Mouse (Mus musculus) thymus, postnatal 10 days (tissue): ENCODE data around the gene C2cd4b.
A peak's percentile ranks its signal among the peaks of the same experiment; 100 is the strongest.
"Not testable (repeated sequence)": the region's sequence is repeated elsewhere in the genome, so short reads cannot be mapped to it uniquely, and the experiment has no call there.

ENCODE experiments used
- DNase-seq, 2 experiments: peaks; one replicate each; pipeline ENCODE4 v3.0.0; 2021; ENCODE audit warnings: low spot score in 2 of 2

C2cd4b gene

DNA sequence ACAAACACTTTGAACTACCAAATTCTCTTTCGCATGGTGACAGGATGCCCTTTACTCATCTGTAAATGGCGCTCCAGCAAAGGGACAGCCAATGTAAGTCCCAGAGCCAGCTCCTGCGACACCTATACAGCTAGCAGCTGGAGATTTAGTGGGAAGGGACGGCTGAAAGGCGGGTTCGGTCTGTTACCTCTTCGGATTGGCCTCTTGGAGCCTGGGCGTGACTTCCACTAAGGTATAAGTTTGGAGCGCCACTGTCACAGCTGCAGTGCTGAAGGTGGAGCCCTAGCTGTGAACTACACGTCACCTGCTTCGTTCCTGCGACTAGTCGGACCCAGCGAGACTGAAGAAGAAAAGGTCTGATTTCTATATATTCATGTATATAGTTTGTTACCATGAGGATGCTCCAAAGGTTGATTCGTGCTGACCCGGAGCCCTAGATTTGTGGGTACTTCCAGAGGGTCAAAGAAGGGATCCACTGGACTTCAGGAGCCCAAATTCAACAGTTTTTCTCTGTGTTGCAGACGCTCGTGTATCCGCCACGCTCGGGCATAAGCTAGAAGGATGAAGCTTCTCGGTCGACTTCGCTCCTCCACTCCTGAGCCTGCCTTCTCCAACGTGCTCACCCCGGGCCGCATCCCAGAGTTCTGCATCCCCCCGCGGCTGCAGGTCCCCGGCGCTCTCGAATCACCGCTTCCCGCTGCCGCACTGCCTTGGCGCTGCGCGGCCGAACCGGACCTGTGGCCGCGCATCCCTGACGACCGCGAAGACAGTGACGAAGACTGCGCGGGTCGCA, at the start of gene C2cd4b:
Gene C2cd4b, plus strand, starts transcription at position 275 of the 793 bp plus-strand sequence.
- DNase-seq: no peak

DNA sequence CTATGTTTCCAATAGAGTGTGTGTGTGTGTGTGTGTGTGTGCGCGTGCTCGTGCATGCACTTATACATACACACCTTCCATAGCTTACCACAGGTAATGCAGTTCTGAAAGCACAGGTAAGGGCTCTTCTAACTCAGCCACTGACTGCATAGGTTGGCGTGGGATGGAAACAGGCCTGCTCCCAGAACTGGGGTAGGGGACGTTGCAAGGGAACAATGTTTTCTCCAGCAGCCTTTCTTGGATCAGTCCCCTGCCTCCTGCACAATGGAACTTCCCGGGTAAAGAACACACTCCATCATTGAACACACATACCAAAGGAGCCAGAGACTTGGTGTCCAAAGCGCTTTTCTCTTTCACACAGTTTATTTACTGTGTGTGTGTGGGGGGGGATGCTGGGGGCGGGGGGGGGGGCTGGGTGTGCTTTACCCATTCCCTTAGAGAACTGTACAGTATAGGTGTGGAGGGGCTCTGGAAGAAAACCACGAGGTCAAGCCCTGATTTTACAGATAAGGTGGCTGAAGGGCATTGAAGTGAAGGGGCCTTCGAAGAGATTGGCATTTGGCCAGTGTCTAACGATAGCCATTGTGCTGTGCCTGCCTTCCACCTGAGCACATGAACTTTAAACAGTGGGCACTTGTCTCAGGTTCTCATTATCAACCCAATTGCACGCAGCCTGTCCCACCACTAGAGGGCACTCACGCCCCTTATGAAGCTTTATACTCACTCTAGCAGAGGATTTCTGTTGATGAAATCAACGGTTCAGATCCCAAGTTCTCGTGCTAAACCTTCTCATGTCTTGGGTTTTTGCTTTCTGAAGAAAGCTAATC, 48.0 kb upstream of the C2cd4b start:
- peak; percentile 7 to 33 for DNase-seq

DNA sequence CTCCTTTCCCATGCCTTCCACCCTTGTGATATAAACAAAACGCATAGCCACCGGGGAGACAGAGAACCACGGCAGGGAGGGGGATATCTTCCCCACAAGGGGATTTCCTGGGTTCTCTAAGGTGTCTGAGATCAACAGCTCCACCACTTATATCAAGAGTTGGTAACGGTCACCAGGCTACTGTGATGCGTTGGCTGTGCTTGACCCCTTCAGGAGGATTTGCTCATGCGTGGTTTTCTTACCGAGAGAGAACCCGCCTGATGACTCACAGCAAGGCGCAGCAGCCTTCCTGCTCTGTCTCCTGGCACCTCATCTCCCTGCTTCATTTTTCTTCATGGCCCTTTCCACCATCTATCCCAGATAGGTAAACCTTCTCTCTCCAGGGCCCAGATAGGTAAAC, 47.1 kb upstream of the C2cd4b start:
- no peak for DNase-seq

DNA sequence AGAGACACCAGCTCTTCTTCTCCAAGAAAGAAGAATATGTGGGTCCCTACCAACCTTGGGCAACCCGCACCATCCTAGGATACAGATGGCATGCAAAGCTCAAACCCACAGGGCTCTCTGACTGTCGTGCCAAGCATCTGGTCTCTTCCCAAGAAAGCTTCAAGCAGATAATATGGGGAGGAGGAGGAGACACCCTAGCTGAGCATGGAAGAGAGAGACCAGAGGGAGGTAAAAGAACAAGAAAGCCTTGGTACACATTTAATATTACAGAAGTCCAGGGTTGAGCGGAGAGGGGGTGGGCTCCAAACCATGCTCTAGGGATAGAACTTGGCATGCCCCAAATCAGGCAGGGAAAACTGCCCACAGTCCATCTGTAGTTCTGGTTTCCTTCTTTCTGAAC, 42.2 kb upstream of the C2cd4b start:
- no peak for DNase-seq

DNA sequence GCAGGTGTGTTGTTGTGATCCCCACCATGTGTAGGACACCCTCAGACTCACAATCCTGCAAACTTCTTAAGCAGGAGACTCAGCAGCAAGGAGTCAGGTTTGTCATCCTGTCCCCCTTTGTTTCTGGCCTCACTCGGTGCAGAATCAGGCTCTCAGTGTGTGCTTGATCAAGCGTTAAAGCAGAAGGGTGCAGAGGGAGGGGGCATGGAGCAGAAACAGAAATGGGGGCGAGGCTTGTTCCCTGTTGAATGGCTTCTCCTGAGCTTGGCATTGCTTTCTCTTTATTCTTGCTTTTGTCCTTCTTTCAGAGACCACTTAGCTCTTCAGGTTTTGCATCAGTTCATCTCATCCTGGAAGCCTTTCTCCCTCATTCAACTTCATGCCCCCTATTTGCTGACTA, 40.6 kb upstream of the C2cd4b start:
- no peak for DNase-seq

DNA sequence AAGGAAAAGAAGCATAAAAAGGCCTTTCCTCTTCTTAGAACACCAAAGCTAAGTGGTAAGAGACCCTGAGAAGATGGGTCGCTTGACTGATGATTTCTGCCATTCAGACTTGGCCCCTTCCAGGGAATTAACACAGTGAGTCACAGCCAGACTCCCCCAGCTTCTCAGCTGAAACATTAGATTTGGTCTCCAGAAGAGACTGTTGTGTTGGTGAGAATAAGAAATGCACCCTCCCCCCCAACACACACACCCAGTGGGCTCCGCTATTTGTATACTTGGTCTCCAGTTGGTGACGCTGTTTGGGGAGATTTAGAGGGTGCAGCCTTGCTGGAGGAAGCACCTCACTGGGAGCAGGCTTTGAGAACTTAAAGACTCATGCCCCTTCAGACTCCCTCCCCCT, 39.1 kb upstream of the C2cd4b start:
- no peak for DNase-seq

DNA sequence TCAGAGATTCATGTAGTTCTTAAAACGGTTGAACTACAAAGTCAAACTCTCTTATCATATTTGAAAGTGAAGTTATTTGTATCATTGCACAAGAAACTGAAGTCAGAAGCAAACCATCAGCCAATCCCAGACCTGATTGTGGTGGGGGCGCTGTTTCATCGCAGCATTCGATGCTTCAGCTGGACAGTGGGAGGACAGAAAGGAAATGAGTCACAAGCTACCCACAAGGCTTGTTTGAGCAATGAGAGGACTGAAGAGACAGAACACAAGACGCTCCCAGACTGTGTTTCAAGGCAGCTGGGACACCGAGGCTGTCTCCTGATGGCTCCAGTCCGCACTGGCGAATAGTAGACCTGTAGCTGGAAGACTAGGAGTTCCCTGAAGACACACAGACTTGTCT, 36.9 kb upstream of the C2cd4b start:
- DNase-seq: no peak

DNA sequence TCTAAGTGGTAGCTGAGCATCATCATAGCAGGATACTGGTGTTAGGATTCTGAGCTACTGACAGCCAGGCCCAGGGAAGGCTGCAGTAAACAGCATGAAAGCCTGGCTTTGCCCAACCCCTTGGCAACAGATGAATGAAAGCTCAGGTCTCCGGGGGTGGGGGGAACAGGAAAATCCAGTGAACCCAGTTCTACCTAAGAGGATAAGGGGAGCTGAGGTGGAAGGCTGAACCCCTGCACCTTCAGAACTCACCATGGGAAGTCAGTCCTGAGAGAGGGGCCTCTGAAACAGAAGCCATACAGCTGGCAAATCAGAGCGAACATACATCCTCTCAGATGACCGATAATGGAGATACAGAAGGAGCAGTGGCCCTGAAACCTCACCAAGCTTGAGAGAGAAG, 34.0 kb upstream of the C2cd4b start:
- no peak for DNase-seq

DNA sequence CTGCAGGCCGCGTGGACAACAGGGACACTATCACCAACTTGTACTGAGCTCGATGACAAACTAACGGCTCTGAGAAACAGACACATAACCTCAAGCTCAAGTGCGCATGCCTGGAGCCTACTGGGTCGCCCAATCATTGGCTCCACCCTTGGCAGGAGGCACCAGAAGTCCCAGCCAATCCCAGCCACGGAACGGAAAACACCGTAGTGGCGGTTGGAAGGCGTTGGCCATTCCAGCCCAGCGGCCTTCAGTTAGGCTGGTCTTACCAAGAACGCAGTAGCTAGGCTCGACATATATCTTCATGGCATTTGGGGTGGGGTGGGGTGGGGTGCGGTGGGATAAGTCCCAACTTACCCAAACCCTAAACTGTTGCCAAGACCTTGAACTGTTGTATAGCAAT, 25.5 kb upstream of the C2cd4b start:
- no peak for DNase-seq

DNA sequence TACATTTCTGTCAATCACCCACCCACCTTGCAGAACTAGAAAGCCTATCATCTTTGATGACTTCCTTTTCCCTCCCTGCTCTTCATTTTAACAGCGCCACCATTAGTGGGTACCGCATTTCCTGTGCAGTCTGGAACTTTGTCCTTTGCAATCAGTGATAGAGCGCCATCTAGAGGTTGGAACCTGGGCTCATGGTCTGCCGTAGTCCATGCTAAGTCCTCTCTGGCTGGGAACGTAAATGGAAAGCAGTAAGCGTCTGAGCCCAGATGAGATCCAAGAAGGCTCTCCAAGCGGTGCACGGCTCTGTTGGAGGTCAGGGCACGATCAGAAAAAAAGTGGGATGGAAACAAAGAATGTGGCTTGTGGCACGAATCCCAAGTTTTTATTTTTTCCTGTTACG, 23.8 kb upstream of the C2cd4b start:
- DNase-seq: no peak

DNA sequence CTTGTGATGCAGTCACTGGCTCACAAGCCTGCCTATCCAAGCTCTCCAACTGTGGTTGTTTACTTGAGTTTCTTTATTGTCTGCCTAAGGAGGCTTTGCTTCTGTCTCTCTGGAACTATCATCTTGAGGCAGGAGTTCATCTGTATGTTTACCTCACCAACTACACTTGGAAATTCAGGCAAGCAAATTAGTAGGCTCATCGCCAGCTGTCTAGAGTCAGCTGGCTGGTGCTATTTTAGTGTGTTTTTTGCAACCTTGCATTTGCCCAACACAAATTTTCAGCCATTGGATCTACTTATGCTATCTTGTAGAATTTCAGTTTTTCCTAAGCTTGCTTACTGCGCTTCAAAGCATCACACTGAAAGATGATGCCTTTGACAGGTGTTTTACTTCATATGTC, 18.0 kb upstream of the C2cd4b start:
- no peak for DNase-seq

DNA sequence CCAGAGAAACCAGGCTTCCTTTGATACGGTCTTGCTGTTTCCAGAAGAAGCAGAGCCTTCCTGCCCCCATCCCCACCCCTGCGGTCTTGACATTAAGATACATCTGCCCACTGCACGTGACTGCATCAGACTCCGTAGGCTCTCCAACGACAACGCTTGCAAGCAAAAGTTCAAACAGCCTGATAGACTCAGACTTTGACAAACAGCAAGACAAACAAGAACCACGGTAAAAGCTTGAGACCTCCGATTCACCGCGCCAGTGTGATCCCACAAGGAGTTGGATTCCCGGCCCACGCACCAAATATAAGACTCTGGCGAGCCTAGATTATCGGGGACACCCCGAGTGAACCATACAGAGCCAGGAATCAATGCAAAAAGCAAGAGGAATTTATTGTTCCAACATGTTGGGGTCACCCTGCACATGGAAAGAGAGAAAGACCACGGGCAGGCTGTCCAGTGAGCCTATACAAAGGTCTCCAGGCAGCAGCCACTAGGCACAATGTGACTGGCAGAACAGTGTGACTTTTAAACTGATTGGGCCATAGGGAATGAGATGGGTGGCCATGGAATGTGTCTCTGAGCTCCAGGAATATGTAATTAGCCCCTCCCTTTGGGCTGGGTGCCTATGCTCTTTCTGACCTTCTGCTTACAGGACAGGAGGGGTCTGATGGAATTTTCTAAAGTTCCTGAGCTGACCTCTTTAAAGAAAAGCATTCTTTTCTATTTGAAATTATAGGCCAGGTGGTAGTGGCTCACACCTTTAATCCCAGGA, 5.6 kb upstream of the C2cd4b start:
- no peak for DNase-seq

DNA sequence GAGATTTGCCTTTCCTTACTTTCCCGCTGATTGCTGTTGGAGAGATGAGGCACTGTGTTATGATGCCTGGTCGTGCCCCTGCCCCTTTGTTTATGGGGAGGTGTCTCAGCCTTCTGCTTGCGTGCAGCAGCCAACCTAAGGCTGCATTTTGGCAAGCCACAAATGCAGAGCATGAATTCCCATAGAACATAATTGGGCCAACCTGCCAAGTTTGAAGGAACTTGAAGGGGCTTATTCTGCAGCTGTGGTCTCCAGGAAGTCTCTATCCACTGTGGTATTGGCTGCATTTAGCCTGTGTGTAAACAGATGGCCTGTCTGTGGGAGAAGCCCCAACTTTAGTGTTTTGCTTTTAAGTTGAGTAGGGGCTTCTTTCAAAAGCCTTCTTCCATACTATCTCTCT, 4.5 kb upstream of the C2cd4b start:
- DNase-seq: no peak

DNA sequence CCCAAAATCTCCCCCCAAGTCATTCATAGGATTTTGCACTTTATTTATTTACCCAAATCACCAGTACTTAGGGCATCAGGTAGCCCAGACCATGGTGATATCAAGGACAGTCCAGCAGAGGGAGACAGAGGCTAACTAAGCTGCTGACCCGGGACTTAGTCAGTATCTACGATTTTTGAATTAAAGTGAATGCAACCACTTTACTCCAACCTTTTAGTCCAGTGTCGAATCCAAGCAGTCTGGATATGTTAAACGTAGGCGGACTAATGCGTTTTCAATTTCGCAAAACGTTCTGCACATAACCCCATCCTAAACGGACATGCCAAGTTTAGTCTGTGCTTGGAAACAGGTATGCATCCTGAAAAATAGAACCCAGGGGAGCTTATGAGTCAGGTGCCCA, 551 bp upstream of the C2cd4b start:
- DNase-seq: peak in 1 of 2 experiments; percentile 9

DNA sequence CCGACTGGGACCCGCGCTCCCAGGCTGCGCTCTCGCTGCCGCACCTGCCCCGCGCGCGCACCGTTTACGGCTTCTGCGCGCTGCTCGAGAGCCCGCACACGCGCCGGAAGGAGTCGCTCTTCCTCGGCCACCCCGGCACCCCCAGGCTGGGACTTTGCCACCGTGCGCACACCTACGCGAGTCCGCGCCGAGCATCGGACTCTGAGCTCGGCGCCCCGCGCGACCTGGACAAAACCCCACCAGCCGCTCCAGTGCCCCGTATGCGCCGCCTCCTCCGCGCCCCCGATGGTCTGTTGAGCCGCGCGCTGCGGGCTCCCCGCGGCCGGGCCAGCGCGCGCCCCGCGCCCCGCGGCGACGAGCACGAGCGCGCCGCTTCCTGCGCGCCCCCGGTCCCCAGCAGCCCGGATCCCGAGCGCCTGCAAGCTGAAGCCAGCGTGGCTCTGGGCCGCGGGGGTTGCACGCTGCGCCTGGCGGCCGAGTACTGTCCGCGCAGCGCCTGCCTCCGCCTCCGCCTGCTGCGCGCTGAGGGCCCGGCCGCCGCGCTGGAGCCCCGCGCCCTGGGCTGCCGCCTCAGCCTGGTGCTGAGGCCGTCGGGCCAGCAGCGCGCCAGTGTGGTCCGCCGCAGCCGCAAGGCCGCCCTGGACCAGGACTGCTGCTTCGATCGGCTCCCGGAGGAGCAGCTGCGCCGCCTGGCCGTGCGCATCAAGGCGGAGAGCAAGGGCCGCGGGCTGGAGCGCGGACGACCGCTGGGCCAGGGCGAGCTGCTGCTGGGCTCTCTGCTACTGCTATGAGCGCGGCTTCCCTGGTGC, 923 bp downstream of the C2cd4b start:
- DNase-seq: not testable (repeated sequence)

DNA sequence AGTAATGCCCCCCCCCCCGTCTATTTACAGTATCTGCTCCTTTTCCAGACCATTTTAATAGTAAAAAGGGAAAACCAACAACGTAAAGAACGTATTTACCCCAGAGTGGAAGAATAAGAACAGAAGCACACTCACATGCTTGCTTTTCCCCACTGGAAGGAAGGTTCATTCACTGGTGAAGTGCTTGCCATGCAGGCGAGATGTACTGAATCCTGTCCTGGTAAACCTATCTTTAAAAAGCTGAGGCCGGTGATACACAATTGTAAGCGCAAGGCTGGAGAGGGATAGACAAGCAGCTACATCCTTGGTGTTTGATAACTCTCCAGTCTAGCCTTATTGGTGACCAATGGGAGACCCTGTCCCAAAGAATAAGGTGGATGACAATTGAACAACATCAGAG, 1.8 kb downstream of the C2cd4b start:
- DNase-seq: no peak

DNA sequence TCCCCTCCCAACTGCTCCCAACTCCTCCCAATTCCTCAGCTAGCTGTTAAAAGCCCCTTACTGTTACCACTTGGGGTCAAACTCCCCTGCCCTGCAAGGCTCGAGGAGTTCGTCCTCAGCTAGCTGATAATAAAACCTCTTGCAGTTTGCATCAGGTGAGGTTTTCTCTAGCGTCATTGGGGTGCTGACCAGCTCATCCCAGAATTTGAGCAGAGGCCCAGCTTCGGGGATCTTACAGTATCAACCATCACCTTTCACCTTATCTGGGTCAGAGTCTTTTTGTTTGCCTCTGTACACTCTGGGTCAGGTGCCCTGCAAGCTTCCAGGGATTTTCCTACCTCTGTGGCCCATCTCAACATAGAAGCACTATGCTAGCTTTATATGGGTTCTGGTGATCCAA, 4.1 kb downstream of the C2cd4b start:
- no peak for DNase-seq

DNA sequence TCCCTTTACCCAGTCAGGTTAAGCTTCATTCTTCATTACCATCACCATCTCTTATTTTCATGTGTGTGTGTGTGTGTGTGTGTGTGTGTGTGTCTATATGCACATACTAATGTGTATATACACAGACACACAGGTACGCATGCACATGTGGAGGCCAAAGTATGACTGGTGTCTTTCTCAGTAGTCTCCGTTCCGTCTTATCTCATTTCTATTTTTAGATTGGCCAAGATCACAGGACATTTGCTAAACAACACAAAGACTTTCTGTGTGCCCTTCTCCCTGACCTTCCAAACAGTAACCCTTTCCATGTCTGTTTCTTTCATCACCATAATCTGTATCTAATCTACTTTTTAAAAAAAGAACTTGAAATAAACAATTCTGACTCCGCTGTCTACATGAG, 7.2 kb downstream of the C2cd4b start:
- DNase-seq: no peak

DNA sequence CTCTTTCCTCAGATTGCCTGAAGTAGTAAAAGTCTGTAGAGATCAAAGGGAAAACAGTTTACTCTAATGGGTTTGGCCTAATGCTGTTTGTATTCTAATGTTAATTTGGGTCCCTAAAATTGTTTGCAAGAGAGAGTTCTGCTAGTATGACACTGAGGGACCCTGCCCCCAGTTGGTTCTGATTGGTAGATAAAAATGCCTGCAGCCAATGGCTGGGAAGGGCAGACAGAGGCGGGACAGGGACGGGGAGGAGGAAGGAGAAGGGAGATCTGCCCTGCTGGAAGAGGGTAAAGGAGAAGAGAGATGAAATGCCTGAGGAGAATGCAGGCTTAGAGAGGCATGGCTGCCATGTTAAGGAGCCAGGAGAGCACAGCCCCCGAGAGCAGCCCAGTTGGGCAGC, 7.7 kb downstream of the C2cd4b start:
- DNase-seq: no peak

DNA sequence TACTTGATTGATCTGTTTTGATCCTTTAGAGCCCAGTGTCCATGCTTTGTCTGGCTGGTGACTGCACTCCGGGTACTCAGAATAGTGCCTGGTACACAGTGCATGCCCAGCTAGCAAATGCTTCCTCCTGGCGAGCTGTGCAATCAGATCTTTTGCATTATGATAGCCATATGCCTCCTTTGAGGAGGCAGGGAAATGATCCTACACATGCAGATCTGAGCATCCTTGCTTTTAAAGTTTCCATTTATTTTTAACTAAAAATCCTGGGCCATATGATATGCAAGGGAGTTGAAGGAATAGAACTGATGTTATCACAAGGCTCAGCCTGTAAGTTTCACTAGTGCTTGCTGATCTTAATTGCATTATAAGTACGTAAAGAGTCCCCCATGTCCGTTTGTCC, 9.6 kb downstream of the C2cd4b start:
- no peak for DNase-seq

DNA sequence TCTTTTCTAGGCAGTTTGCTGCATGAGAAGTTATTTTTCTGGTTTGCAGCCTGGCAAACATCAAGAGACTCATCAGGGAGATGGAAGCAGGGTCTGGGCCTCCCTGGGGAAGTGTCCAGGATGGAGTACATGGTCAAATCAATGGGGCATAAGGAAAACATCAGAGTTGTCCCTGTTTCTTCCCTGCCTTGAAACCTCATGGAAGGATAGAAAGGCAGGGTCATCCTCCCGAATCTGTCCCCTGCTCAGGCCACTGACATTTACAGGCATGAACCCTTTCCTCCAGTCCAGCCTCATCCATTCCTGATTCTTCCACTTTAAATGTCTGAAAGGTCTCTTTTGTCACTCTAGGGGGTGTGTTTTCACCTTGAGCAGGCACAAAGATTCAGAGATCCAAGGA, 10.2 kb downstream of the C2cd4b start:
- DNase-seq: no peak

DNA sequence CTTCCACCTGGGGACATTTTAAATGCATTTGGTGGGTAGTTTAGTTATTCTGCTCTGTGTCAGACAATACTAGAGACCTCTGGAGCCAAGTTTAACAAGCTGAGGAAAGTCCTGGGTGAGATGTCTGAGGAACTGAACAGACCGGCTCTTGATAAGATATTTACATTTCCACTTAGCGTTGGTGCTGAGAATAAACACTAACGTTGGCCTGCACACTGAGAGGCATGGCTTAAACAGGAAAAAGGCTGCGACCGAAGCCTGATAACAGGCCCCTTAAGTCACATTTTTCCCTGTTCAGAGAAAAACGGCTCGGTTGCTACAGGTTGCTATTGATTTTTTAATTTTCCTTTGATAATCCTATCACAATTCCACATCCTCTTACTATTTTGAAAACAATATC, 12.1 kb downstream of the C2cd4b start:
- no peak for DNase-seq
